Comparison of ENCODE assay signal across 12 mouse cellular contexts in the genomic region with DNA sequence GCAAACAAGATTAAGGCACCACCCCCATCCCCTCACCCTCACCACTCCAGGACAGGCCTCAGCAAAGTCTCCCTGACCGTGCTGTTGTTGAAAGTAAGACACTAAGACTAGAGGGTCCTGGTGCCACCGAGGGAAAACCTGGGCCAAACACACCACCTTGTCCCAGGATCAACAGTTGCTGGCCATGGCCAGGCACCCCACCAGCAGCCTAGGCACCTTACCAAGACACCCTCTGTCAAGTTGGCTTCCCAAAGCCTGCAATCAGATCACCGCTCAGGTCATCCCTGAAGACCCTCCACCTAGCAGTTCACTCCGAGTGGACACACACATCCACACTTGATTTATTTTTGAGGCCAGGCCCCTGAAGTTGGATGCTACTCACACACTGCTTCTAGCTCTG. TPM values are rescaled to one million over a fixed set of nuclear protein-coding genes. Genes with fewer than 3 reads are reported as not detected.
DNase-seq lines count a peak whose midpoint lies in the region; ATAC-seq and TF ChIP-seq lines count a peak whose summit lies in the region.
"Had no signal": no experiment of that assay in that cellular context is flagged by ENCODE, and none has a peak within 500 bp of the region (broad histone marks: within the 10 kb centered on the region; RNA-seq: fewer than 3 reads in every experiment).

No protein-coding gene starts in this region.

- H3K36me3 ChIP-seq in intestine, embryonic 14.5 days (ENCODE audit: control insufficient read depth, insufficient read depth, low read length): no peaks in the 10 kb centered on the region
- H3K36me3 ChIP-seq in intestine, embryonic 16.5 days (ENCODE audit: control insufficient read depth, insufficient read depth, low read length): no peaks in the 10 kb centered on the region
- no peaks in the 10 kb centered on the region for H3K36me3 ChIP-seq in forebrain, postnatal 0 days (ENCODE audit: insufficient read depth)
- H3K36me3 ChIP-seq in midbrain, embryonic 16.5 days (ENCODE audit: control insufficient read depth, insufficient read depth, low read length): no peaks in the 10 kb centered on the region
- H3K36me3 ChIP-seq: embryonic facial prominence, embryonic 15.5 days had no signal

- ATAC-seq in intestine, embryonic 14.5 days (replicated peaks; ENCODE audit: low FRiP score, low TSS enrichment, low read depth): no peak
- ATAC-seq in intestine, embryonic 16.5 days: no peak
- no peak for ATAC-seq in forebrain, postnatal 0 days
- ATAC-seq in midbrain, embryonic 16.5 days: no peak

- 0 out of 2 replicates have a peak overlapping the region, but pooled peaks have one; percentile 9 for H3K4me2 ChIP-seq in intestine, embryonic 14.5 days (ENCODE audit: low read length)
- H3K4me2 ChIP-seq in intestine, embryonic 16.5 days (ENCODE audit: low read depth, low read length): no peak overlapping the region
- H3K4me2 ChIP-seq in forebrain, postnatal 0 days (ENCODE audit: low read depth): peak overlapping the region; percentile 73
- H3K4me2 ChIP-seq in midbrain, embryonic 16.5 days (ENCODE audit: low read length): peak overlapping the region; percentile 65
- H3K4me2 ChIP-seq: embryonic facial prominence, embryonic 15.5 days had no signal

- H3K27me3 ChIP-seq in intestine, embryonic 14.5 days (replicated peaks; ENCODE audit: control insufficient read depth, insufficient read depth, low read length): no peaks in the 10 kb centered on the region
- H3K27me3 ChIP-seq in intestine, embryonic 16.5 days (replicated peaks; ENCODE audit: control insufficient read depth, insufficient read depth, low read length): no peaks in the 10 kb centered on the region
- H3K27me3 ChIP-seq in forebrain, postnatal 0 days (ENCODE audit: insufficient read depth, low read length): no peaks in the 10 kb centered on the region
- no peaks in the 10 kb centered on the region for H3K27me3 ChIP-seq in midbrain, embryonic 16.5 days (ENCODE audit: control insufficient read depth, insufficient read depth, low read depth, low read length)
- H3K27me3 ChIP-seq: embryonic facial prominence, embryonic 15.5 days had no signal

- no peak overlapping the region for H3K9ac ChIP-seq in intestine, embryonic 14.5 days (ENCODE audit: low read length)
- no peak overlapping the region for H3K9ac ChIP-seq in intestine, embryonic 16.5 days (ENCODE audit: low read depth, low read length)
- peak overlapping the region; percentile 95; the same call in 1 of the 2 replicates for H3K9ac ChIP-seq in forebrain, postnatal 0 days
- H3K9ac ChIP-seq in midbrain, embryonic 16.5 days (ENCODE audit: low read depth, low read length): peak overlapping the region; percentile 44; the same call in 1 of the 2 replicates
- H3K9ac ChIP-seq: embryonic facial prominence, embryonic 15.5 days; liver, embryonic 14.5 days had no signal

- no peak overlapping the region for H3K27ac ChIP-seq in intestine, embryonic 14.5 days (ENCODE audit: low read depth)
- no peak overlapping the region for H3K27ac ChIP-seq in intestine, embryonic 16.5 days (ENCODE audit: low read length)
- H3K27ac ChIP-seq in forebrain, postnatal 0 days (ENCODE audit: low read depth, low read length): no peak overlapping the region
- no peak overlapping the region for H3K27ac ChIP-seq in midbrain, embryonic 16.5 days (ENCODE audit: low read length)
- H3K27ac ChIP-seq: embryonic facial prominence, embryonic 15.5 days; liver, embryonic 14.5 days had no signal

- H3K4me3 ChIP-seq in intestine, embryonic 14.5 days (ENCODE audit: low read depth, low read length): no peak overlapping the region
- no peak overlapping the region for H3K4me3 ChIP-seq in intestine, embryonic 16.5 days (ENCODE audit: low read length)
- 0 out of 2 replicates have a peak overlapping the region, but pooled peaks have one; percentile 1 for H3K4me3 ChIP-seq in forebrain, postnatal 0 days (ENCODE audit: low read depth, low read length)
- H3K4me3 ChIP-seq in midbrain, embryonic 16.5 days (ENCODE audit: low read depth, low read length): peak overlapping the region; percentile 88

- WGBS in intestine, embryonic 14.5 days: 37% methylated on average over 4 of the region's 4 CpGs
- 45% methylated on average over 4 of the region's 4 CpGs for WGBS in intestine, embryonic 16.5 days
- WGBS in forebrain, postnatal 0 days: 52% methylated on average over 4 of the region's 4 CpGs
- 54% methylated on average over 4 of the region's 4 CpGs for WGBS in midbrain, embryonic 16.5 days

- TF ChIP-seq CTCF in forebrain, postnatal 0 days (IDR thresholded peaks at IDR 0.05; ENCODE audit: low read depth): no peak

- peaks cover 24% of the 10 kb centered on the region for H3K4me1 ChIP-seq in intestine, embryonic 14.5 days (replicated peaks; ENCODE audit: control insufficient read depth, insufficient read depth, low read length)
- H3K4me1 ChIP-seq in intestine, embryonic 16.5 days (ENCODE audit: control insufficient read depth, insufficient read depth, low read length): peaks cover 13% of the 10 kb centered on the region
- H3K4me1 ChIP-seq in forebrain, postnatal 0 days (ENCODE audit: insufficient read depth): peaks cover 29% of the 10 kb centered on the region
- peaks cover 46% of the 10 kb centered on the region for H3K4me1 ChIP-seq in midbrain, embryonic 16.5 days (ENCODE audit: control insufficient read depth, insufficient read depth, low read length)

- no peak for DNase-seq in intestine, embryonic 14.5 days (ENCODE audit: low spot score)
- peak; percentile 66 to 74 for DNase-seq in cerebellum, postnatal 14 days
- no peak for DNase-seq in forebrain, postnatal 0 days
- DNase-seq in adrenal gland, adult 8-10 months: no peak
- no peak for DNase-seq in urinary bladder, postnatal 14 days (ENCODE audit: low spot score)
- no peak for DNase-seq in right cerebral cortex, postnatal 4 days
- DNase-seq: gastrocnemius, postnatal 14 days; layer of hippocampus, adult 9-11 months had no signal

- H3K9me3 ChIP-seq in intestine, embryonic 14.5 days (ENCODE audit: control insufficient read depth, low read length): no peaks in the 10 kb centered on the region
- no peaks in the 10 kb centered on the region for H3K9me3 ChIP-seq in intestine, embryonic 16.5 days (ENCODE audit: control insufficient read depth, low read length)
- no peaks in the 10 kb centered on the region for H3K9me3 ChIP-seq in forebrain, postnatal 0 days (ENCODE audit: low read length)
- no peaks in the 10 kb centered on the region for H3K9me3 ChIP-seq in midbrain, embryonic 16.5 days (replicated peaks; ENCODE audit: control insufficient read depth, low read length, poor library complexity, severe bottlenecking)
- H3K9me3 ChIP-seq: embryonic facial prominence, embryonic 15.5 days had no signal

RNA-seq across cellular contexts. Expression of gene D630045J12Rik, which starts 2.3 kb away (rescaled TPM):
- 5.6 and 6.9 TPM in 2 replicates for polyA plus RNA-seq in intestine, embryonic 14.5 days (2014; fragmentation: Nextera tagmentation; extraction: Ambion mirVana)
- 1.5 and 1.6 TPM in 2 replicates for polyA plus RNA-seq in intestine, embryonic 16.5 days (2015; fragmentation: Nextera tagmentation; extraction: Ambion mirVana)
- total RNA-seq in forebrain, postnatal 0 days (2014; rRNA removed): 33.7 and 38.7 TPM in 2 replicates
- 7.7 and 11.4 TPM in 2 replicates for polyA plus RNA-seq in forebrain, postnatal 0 days (2015; fragmentation: Nextera tagmentation; extraction: Ambion mirVana)
- polyA plus RNA-seq in midbrain, embryonic 16.5 days (2015; fragmentation: Nextera tagmentation; extraction: Ambion mirVana): 15.8 and 19.4 TPM in 2 replicates
- total RNA-seq in adrenal gland, adult 8-10 months (2022): 1 to 10 TPM; 3.5 to 7.2 (median 5.5) TPM

RNA-seq across cellular contexts. Expression of gene Zc3hav1l, which starts 47.6 kb away (rescaled TPM):
- polyA plus RNA-seq in intestine, embryonic 14.5 days (2014; fragmentation: Nextera tagmentation; extraction: Ambion mirVana): 12.8 and 15.6 TPM in 2 replicates
- 4.8 and 5.4 TPM in 2 replicates for polyA plus RNA-seq in intestine, embryonic 16.5 days (2015; fragmentation: Nextera tagmentation; extraction: Ambion mirVana)
- 5.3 and 8.4 TPM in 2 replicates for total RNA-seq in forebrain, postnatal 0 days (2014; rRNA removed)
- 2.4 and 2.9 TPM in 2 replicates for polyA plus RNA-seq in forebrain, postnatal 0 days (2015; fragmentation: Nextera tagmentation; extraction: Ambion mirVana)
- 7.0 and 8.3 TPM in 2 replicates for polyA plus RNA-seq in midbrain, embryonic 16.5 days (2015; fragmentation: Nextera tagmentation; extraction: Ambion mirVana)
- total RNA-seq in adrenal gland, adult 8-10 months (2022): 1 to 10 TPM; 3.5 to 4.7 (median 3.8) TPM

Comparison
In these comparisons a context has a peak if more than half of its experiments do, and no peak if none do; other contexts are left out.
1. DNase-seq: peak in cerebellum, postnatal 14 days (2 of 2); none in intestine, embryonic 14.5 days (single experiment), forebrain, postnatal 0 days (single experiment), adrenal gland, adult 8-10 months (single experiment), urinary bladder, postnatal 14 days (single experiment) and right cerebral cortex, postnatal 4 days (single experiment).
2. H3K4me3 ChIP-seq: peak in forebrain, postnatal 0 days (single experiment) and midbrain, embryonic 16.5 days (single experiment); none in intestine, embryonic 14.5 days (single experiment) and intestine, embryonic 16.5 days (single experiment).
3. H3K9ac ChIP-seq: peak in forebrain, postnatal 0 days (single experiment) and midbrain, embryonic 16.5 days (single experiment); none in intestine, embryonic 14.5 days (single experiment) and intestine, embryonic 16.5 days (single experiment).